Mouse (Mus musculus) CH12.LX (cell line): ENCODE data around the gene Col9a1.

ENCODE experiments used
- CHD1 ChIP-seq: IDR thresholded peaks from 2 replicates; pipeline ENCODE4 v1.6.1; 2012; ENCODE audit warnings: low read depth, low read length, improper control_type of control experiment, inconsistent platforms
- CTCF ChIP-seq, 2 experiments: IDR thresholded peaks in 1 of 2; conservative IDR thresholded peaks in 1 of 2; 2 replicates each; pipeline ENCODE4 v1.5.1; 2011 to 2012; ENCODE audit warnings: low read depth in 2 of 2, low read length in 2 of 2, improper control_type of control experiment in 1 of 2, inconsistent platforms in 1 of 2, mild to moderate bottlenecking in 1 of 2, moderate library complexity in 1 of 2
- EP300 ChIP-seq: IDR thresholded peaks from 2 replicates; pipeline ENCODE4 v1.6.1; 2011; ENCODE audit warnings: low read length, improper control_type of control experiment
- ETS1 ChIP-seq: conservative IDR thresholded peaks from 2 replicates; pipeline ENCODE4 v1.6.1; 2012; ENCODE audit warnings: low read depth, mild to moderate bottlenecking, inconsistent platforms, low read length, improper control_type of control experiment, moderate library complexity
- MAX ChIP-seq: IDR thresholded peaks from 2 replicates; pipeline ENCODE4 v1.6.1; 2011; ENCODE audit warnings: low read length, improper control_type of control experiment
- NELFE ChIP-seq: IDR thresholded peaks from 2 replicates; pipeline ENCODE4 v1.6.1; 2011; ENCODE audit warnings: low read depth, low read length, improper control_type of control experiment
- POLR2A ChIP-seq: IDR thresholded peaks from 2 replicates; pipeline ENCODE4 v1.6.1; 2011; ENCODE audit warnings: low read depth, mild to moderate bottlenecking, improper control_type of control experiment, low read length
- POLR2AphosphoS2 ChIP-seq: IDR thresholded peaks from 2 replicates; pipeline ENCODE4 v1.6.1; 2011; ENCODE audit warnings: low read depth, low read length, improper control_type of control experiment
- RAD21 ChIP-seq: IDR thresholded peaks from 2 replicates; pipeline ENCODE4 v1.6.1; 2011; ENCODE audit warnings: low read depth, mild to moderate bottlenecking, low read length, improper control_type of control experiment, moderate library complexity
- UBTF ChIP-seq: IDR thresholded peaks from 2 replicates; pipeline ENCODE4 v1.6.1; 2012; ENCODE audit warnings: low read depth, mild to moderate bottlenecking, inconsistent platforms, low read length, improper control_type of control experiment, moderate library complexity
- USF1 ChIP-seq: IDR thresholded peaks from 2 replicates; pipeline ENCODE4 v1.6.1; 2014; ENCODE audit warnings: low read depth, mild to moderate bottlenecking, inconsistent platforms, low read length, improper control_type of control experiment
- ZC3H11A ChIP-seq: IDR thresholded peaks from 2 replicates; pipeline ENCODE4 v1.6.1; 2012; ENCODE audit warnings: low read depth, mild to moderate bottlenecking, inconsistent platforms, low read length, improper control_type of control experiment
- ZKSCAN1 ChIP-seq: IDR thresholded peaks from 2 replicates; pipeline ENCODE4 v1.6.1; 2012; ENCODE audit warnings: low read depth, inconsistent platforms, low read length, improper control_type of control experiment, borderline replicate concordance
- ZNF384 ChIP-seq: IDR thresholded peaks from 2 replicates; pipeline ENCODE4 v1.6.1; 2012; ENCODE audit warnings: low read depth, low read length, improper control_type of control experiment, inconsistent platforms

DNA sequence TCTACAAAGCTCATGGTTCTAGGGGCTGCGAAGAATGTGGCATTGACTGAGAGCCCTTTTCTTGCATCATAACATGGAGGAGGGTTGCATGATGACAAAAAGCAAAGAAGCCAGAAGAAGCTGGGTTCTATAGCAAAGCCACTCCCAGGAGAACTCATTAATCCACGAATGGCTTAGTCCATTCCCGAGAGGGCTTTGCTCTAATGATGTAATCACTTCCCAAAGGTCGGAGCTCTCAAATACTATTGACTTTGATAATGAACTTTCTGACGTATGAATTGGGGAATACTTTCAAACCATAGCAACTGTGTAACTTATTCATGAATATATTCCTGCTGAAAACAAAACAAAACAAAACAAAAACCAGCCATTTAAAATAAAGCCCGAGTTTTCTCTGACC lies 49.5 kb upstream of the Col9a1 start:
- TF ChIP-seq CTCF (conservative IDR thresholded peaks at IDR 0.05 in 1 of 2, IDR thresholded peaks at IDR 0.05 in 1 of 2; ENCODE audit: low read depth in 2 of 2, low read length in 2 of 2) (no peak), EP300 (no peak), ZC3H11A (no peak), POLR2A (no peak), POLR2AphosphoS2 (no peak), ETS1 (no peak), ZNF384 (no peak), NELFE (no peak), UBTF (no peak), CHD1 (no peak), USF1 (no peak), RAD21 (no peak), MAX (no peak), ZKSCAN1 (no peak)
